Comparison of ENCODE assay signal across 25 mouse cellular contexts in genomic region chr3:97653781-97654180, GRCm38 (mm10). TPM values are rescaled to one million over a fixed set of nuclear protein-coding genes. Genes with fewer than 3 reads are reported as not detected.
DNase-seq lines count a peak whose midpoint lies in the region; ATAC-seq and TF ChIP-seq lines count a peak whose summit lies in the region.
"Had no signal": no experiment of that assay in that cellular context is flagged by ENCODE, and none has a peak within 500 bp of the region (broad histone marks: within the 10 kb centered on the region; RNA-seq: fewer than 3 reads in every experiment).

No protein-coding gene starts in this region.

- H3K27me3 ChIP-seq in liver, adult 2 months (ENCODE audit: control insufficient read depth, insufficient read depth, low read length): no peaks in the 10 kb centered on the region
- H3K27me3 ChIP-seq in liver, postnatal 0 days (ENCODE audit: insufficient read depth, low read length): no peaks in the 10 kb centered on the region
- H3K27me3 ChIP-seq: Patski had no signal

- no peak for TF ChIP-seq POLR2A in liver, adult 2 months (IDR thresholded peaks at IDR 0.05; ENCODE audit: extremely low read depth, insufficient read depth, low read length)

- no peaks in the 10 kb centered on the region for H3K9me3 ChIP-seq in liver, postnatal 0 days (ENCODE audit: low read length)
- H3K9me3 ChIP-seq: G1E had no signal

- H3K36me3 ChIP-seq in liver, adult 2 months (ENCODE audit: control insufficient read depth, insufficient read depth, low read length): peaks cover 35% of the 10 kb centered on the region
- H3K36me3 ChIP-seq in liver, postnatal 0 days (replicated peaks; ENCODE audit: insufficient read depth, low read length): peaks cover 7% of the 10 kb centered on the region; the same call in 1 of the 2 replicates
- H3K36me3 ChIP-seq: G1E had no signal

- no peak overlapping the region for H3K4me2 ChIP-seq in liver, postnatal 0 days (ENCODE audit: low read depth, low read length)

- no peaks in the 10 kb centered on the region for H3K79me2 ChIP-seq in liver, adult 2 months (ENCODE audit: control insufficient read depth, insufficient read depth, low read length)

- WGBS in liver, adult 2 months: 22% methylated on average over 5 of the region's 5 CpGs
- 80% methylated on average over 5 of the region's 5 CpGs for WGBS in liver, postnatal 0 days (ENCODE audit: insufficient replicate concordance)

- no peak for TF ChIP-seq EP300 in liver, postnatal 0 days (IDR thresholded peaks at IDR 0.05; ENCODE audit: low read depth)

- H3K9ac ChIP-seq in liver, adult 2 months (ENCODE audit: low read depth, low read length): no peak overlapping the region
- no peak overlapping the region for H3K9ac ChIP-seq in liver, postnatal 0 days (replicated peaks)

- intact Hi-C loops in gastrocnemius, adult 2 months (cut with DNase I): loop anchor here (2.0 kb wide), 1 partner anchor 43 kb away; the partner anchor contains the start of gene Chd1l

- peak overlapping the region; percentile 95; the same call in 1 of the 2 replicates for H3K27ac ChIP-seq in gastrocnemius, adult 2 months
- H3K27ac ChIP-seq in liver, adult 2 months (replicated peaks; ENCODE audit: insufficient read depth, low read depth, low read length): no peak overlapping the region
- no peak overlapping the region for H3K27ac ChIP-seq in liver, postnatal 0 days (ENCODE audit: low read depth)

- no peak overlapping the region for H3K4me3 ChIP-seq in gastrocnemius, adult 2 months
- no peak overlapping the region for H3K4me3 ChIP-seq in liver, adult 2 months (ENCODE audit: insufficient read depth, low read depth, low read length)
- no peak overlapping the region for H3K4me3 ChIP-seq in liver, postnatal 0 days (ENCODE audit: low read depth, low read length)

- H3K4me1 ChIP-seq in liver, adult 2 months (ENCODE audit: control insufficient read depth, insufficient read depth, low read length): peaks cover 31% of the 10 kb centered on the region
- H3K4me1 ChIP-seq in liver, postnatal 0 days (ENCODE audit: insufficient read depth): peaks cover 10% of the 10 kb centered on the region

- TF ChIP-seq CTCF in gastrocnemius, adult 2 months (IDR thresholded peaks at IDR 0.05): no peak
- no peak for TF ChIP-seq CTCF in liver, adult 2 months (IDR thresholded peaks at IDR 0.05; ENCODE audit: low read depth, low read length)
- TF ChIP-seq CTCF in liver, postnatal 0 days (IDR thresholded peaks at IDR 0.05; ENCODE audit: low read depth): no peak

- ATAC-seq in liver, postnatal 0 days: no peak
- ATAC-seq: activated CD4-positive, CD25-positive, alpha-beta regulatory T cell, adult 4 months; CD4-positive, CD25-positive, alpha-beta regulatory T cell, adult 4 months; Patski had no signal

- DNase-seq in gastrocnemius, adult 2 months: no peak
- DNase-seq in gastrocnemius, postnatal 10 days: no peak
- peak; percentile 92 for DNase-seq in liver, adult 2 months (ENCODE audit: extremely low read depth, low read depth, low spot score)
- no peak for DNase-seq in liver, postnatal 0 days
- DNase-seq: adrenal gland, adult 2 months; adrenal gland, adult 8-10 months; adrenal gland, postnatal 10 days; adrenal gland, postnatal 14 days; adrenal gland, postnatal 25 days; adrenal gland, postnatal 36 days; B cell, adult 2 months; cerebellum, adult 11 months; cerebellum, adult 11-12 months; cerebellum, adult 18-20 months had no signal

RNA-seq across cellular contexts. Expression of gene Prkab2, which starts 4.2 kb away (rescaled TPM):
- total RNA-seq in gastrocnemius, adult 2 months (2021): 100 to 1,000 TPM; 137 to 243 TPM
- total RNA-seq in gastrocnemius, postnatal 10 days (2021): 10 to 100 TPM; 58.2 to 66.6 TPM
- total RNA-seq in liver, adult 2 months (2014; rRNA removed): 0.81 and 0.83 TPM in 2 replicates
- 1.5 TPM in 2 replicates for polyA plus RNA-seq in liver, adult 2 months (2012; rRNA removed)
- 1.1 TPM in 2 replicates for polyA plus RNA-seq in liver, postnatal 0 days (2015; fragmentation: Nextera tagmentation; extraction: Ambion mirVana)

RNA-seq across cellular contexts. Expression of gene Gm17651, which starts 20.7 kb away (rescaled TPM):
- total RNA-seq in gastrocnemius, adult 2 months (2021): not detected
- not detected for total RNA-seq in gastrocnemius, postnatal 10 days (2021)
- total RNA-seq in liver, adult 2 months (2014; rRNA removed): not detected in 2 replicates
- polyA plus RNA-seq in liver, adult 2 months (2012; rRNA removed): not detected in 2 replicates
- not detected in 2 replicates for polyA plus RNA-seq in liver, postnatal 0 days (2015; fragmentation: Nextera tagmentation; extraction: Ambion mirVana)
- total RNA-seq: adrenal gland, adult 18-20 months; adrenal gland, adult 2 months; adrenal gland, adult 8-10 months; adrenal gland, postnatal 10 days; adrenal gland, postnatal 14 days; adrenal gland, postnatal 25 days; adrenal gland, postnatal 36 days; adrenal gland, postnatal 4 days; CH12.LX; ES-E14; G1E; MEL had no signal
- polyA plus RNA-seq: activated CD4-positive, CD25-positive, alpha-beta regulatory T cell, adult 4 months; adrenal gland, adult 2 months; brain, embryonic 14.5 days; C2C12; CD4-positive, CD25-positive, alpha-beta regulatory T cell, adult 4 months; G1E; Patski had no signal

RNA-seq across cellular contexts. Expression of gene Fmo5, which starts 25.2 kb away (rescaled TPM):
- total RNA-seq in gastrocnemius, adult 2 months (2021): 1 to 10 TPM; 6.5 to 7.3 TPM
- 1 to 10 TPM; 3.8 to 4.5 TPM for total RNA-seq in gastrocnemius, postnatal 10 days (2021)
- total RNA-seq in liver, adult 2 months (2014; rRNA removed): 352 and 363 TPM in 2 replicates
- polyA plus RNA-seq in liver, adult 2 months (2012; rRNA removed): 145 and 230 TPM in 2 replicates
- polyA plus RNA-seq in liver, postnatal 0 days (2015; fragmentation: Nextera tagmentation; extraction: Ambion mirVana): 67.6 and 82.4 TPM in 2 replicates

RNA-seq across cellular contexts. Expression of gene Chd1l, which starts 43.8 kb away (rescaled TPM):
- 10 to 100 TPM; 10.6 to 11.5 TPM for total RNA-seq in gastrocnemius, adult 2 months (2021)
- total RNA-seq in gastrocnemius, postnatal 10 days (2021): 10 to 100 TPM; 11.7 to 11.8 TPM
- 7.3 and 7.7 TPM in 2 replicates for total RNA-seq in liver, adult 2 months (2014; rRNA removed)
- polyA plus RNA-seq in liver, adult 2 months (2012; rRNA removed): 2.3 and 2.4 TPM in 2 replicates
- polyA plus RNA-seq in liver, postnatal 0 days (2015; fragmentation: Nextera tagmentation; extraction: Ambion mirVana): 6.0 and 7.1 TPM in 2 replicates

Comparison
In these comparisons a context has a peak if more than half of its experiments do, and no peak if none do; other contexts are left out.
1. RNA of gene Prkab2, which starts 4.2 kb away (total RNA-seq): 137 to 243 TPM in gastrocnemius, adult 2 months and 58.2 to 66.6 TPM in gastrocnemius, postnatal 10 days; 0.81 to 0.83 TPM in liver, adult 2 months; every median in the first group is over 10 times any median in the second.
2. RNA of gene Fmo5, which starts 25.2 kb away (total RNA-seq): 352 to 363 TPM in liver, adult 2 months; 6.5 to 7.3 TPM in gastrocnemius, adult 2 months and 3.8 to 4.5 TPM in gastrocnemius, postnatal 10 days; every median in the first group is over 10 times any median in the second.